Mouse (Mus musculus): Measurements from ENCODE around the gene Nf1. TPM values are rescaled to one million over a fixed set of nuclear protein-coding genes. Genes with fewer than 3 reads are reported as not detected.

Nf1 gene
- polyA plus RNA-seq, 1 experiment: 4.4 TPM

- H3K4me3 ChIP-seq (ENCODE audit: extremely low read depth, insufficient read depth, insufficient read length): no peak overlapping the region
- TF ChIP-seq CTCF (IDR thresholded peaks at IDR 0.05; ENCODE audit: extremely low read depth, insufficient read depth, insufficient read length, insufficient replicate concordance) (no peak), POLR2A (IDR thresholded peaks at IDR 0.05; ENCODE audit: low read depth, low read length) (no peak)
- no peaks in the 10 kb centered on the region for H3K4me1 ChIP-seq (ENCODE audit: control insufficient read depth, insufficient read depth, insufficient read length)
- no peak for DNase-seq (ENCODE audit: low read depth in 1 of 2, low spot score in 2 of 2)
- no peaks in the 10 kb centered on the region for H3K27me3 ChIP-seq (ENCODE audit: control insufficient read depth, insufficient read depth, low read length)
- no peak overlapping the region for H3K27ac ChIP-seq (ENCODE audit: insufficient read depth, low read length)
- H3K36me3 ChIP-seq (ENCODE audit: control insufficient read depth, insufficient read depth, low read length): no peaks in the 10 kb centered on the region
- WGBS: 94% methylated on average over 6 of the region's 6 CpGs
These were observed 241.8 kb downstream of the Nf1 start for GRCm38 (mm10) chr11:79581257-79581656.

DNA sequence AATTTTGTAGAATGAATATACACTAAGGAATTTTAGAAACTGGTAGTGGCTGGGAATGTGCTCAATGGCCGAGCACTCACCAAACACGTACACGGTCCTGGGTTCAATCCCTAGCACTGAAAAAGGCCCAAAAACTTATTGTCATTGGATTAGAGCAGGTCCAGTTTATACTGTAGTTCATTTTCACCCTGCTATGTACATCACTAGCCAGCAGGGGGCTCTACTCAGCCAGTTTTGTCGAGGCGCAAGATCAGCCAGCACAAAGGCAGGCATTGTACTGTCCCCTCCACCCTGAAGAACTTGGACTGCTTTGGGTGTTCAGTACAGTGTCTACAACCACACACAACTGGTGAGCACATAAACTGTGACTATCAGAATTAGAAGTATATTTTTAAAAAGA is 244.7 kb downstream of the Nf1 start:
- peak; percentile 18 to 53 for DNase-seq (ENCODE audit: low read depth in 1 of 2, low spot score in 2 of 2)
- Histone ChIP-seq H3K27ac (ENCODE audit: insufficient read depth, low read length) (no peak overlapping the region), H3K27me3 (ENCODE audit: control insufficient read depth, insufficient read depth, low read length) (no peaks in the 10 kb centered on the region), H3K4me3 (ENCODE audit: extremely low read depth, insufficient read depth, insufficient read length) (no peak overlapping the region), H3K4me1 (ENCODE audit: control insufficient read depth, insufficient read depth, insufficient read length) (no peaks in the 10 kb centered on the region), H3K36me3 (ENCODE audit: control insufficient read depth, insufficient read depth, low read length) (no peaks in the 10 kb centered on the region)
- WGBS: 14% methylated on average over 5 of the region's 5 CpGs
- no peak for TF ChIP-seq POLR2A (IDR thresholded peaks at IDR 0.05; ENCODE audit: low read depth, low read length)
- TF ChIP-seq CTCF (IDR thresholded peaks at IDR 0.05; ENCODE audit: extremely low read depth, insufficient read depth, insufficient read length, insufficient replicate concordance): peak; percentile 81; the same call in 1 of the 2 replicates

GRCm38 (mm10) chr11:79589317-79590075 is 250.0 kb downstream of the Nf1 start:
- WGBS: 58% methylated on average over 14 of the region's 14 CpGs
- Histone ChIP-seq H3K4me1 (ENCODE audit: control insufficient read depth, insufficient read depth, insufficient read length) (0 out of 2 replicates have a peak, but pooled peaks cover 4% of the 10 kb centered on the region), H3K4me3 (ENCODE audit: extremely low read depth, insufficient read depth, insufficient read length) (no peak overlapping the region), H3K27me3 (ENCODE audit: control insufficient read depth, insufficient read depth, low read length) (peaks cover 5% of the 10 kb centered on the region), H3K36me3 (ENCODE audit: control insufficient read depth, insufficient read depth, low read length) (no peaks in the 10 kb centered on the region), H3K27ac (ENCODE audit: insufficient read depth, low read length) (no peak overlapping the region)
- peak; percentile 13; the same call in 1 of the 2 replicates for TF ChIP-seq CTCF (IDR thresholded peaks at IDR 0.05; ENCODE audit: extremely low read depth, insufficient read depth, insufficient read length, insufficient replicate concordance)
- TF ChIP-seq POLR2A (IDR thresholded peaks at IDR 0.05; ENCODE audit: low read depth, low read length): no peak
- DNase-seq (ENCODE audit: low read depth in 1 of 2, low spot score in 2 of 2): no peak

DNA sequence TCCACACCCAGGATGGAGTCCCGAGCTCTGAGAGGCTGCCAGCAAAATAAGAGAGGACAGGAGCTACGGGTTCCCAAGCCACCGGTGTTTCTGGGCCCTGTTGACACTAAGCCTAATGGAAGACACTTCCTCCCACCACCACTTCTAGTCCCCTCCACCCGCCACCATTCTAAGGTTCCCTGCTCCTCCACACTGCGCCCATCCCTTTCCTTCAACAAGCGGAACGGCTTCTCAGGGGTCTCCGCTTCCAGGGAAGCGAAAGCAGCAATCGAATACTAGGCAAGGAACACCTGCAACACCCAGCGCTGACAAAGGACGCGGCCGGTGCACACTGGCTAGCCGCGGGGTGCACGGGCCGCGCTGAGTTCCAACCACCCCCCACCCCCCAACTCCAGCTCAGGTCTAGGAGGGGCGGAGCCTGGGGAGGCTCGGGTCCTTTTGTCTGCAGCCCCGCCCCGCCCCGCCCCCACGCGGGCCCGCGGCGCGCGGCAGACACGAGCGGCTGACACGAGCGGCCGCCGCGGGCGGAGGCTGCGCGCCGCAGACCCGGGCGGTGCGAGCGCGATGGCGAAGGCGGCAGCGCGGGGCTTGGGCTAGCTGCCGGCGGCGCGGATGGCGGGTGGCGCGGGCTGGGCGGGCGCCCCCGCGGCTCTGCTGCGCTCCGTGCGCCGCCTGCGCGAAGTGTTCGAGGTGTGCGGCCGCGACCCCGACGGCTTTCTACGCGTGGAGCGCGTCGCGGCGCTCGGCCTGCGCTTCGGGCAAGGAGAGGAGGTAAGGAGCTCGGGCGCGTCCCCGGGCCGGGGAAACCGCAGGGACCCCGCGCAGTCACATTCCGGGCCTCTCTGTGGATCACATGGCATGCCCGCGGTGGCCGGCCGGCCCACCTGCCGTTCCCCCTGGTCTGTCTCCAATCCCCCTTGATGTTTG is 251.4 kb downstream of the Nf1 start, which contains the start of gene Rab11fip4:
TSS of gene Rab11fip4 (plus strand) at position 549 of the 927 bp plus-strand sequence.
- H3K36me3 ChIP-seq (ENCODE audit: control insufficient read depth, insufficient read depth, low read length): no peaks in the 10 kb centered on the region
- H3K27me3 ChIP-seq (ENCODE audit: control insufficient read depth, insufficient read depth, low read length): peaks cover 5% of the 10 kb centered on the region
- H3K4me3 ChIP-seq (ENCODE audit: extremely low read depth, insufficient read depth, insufficient read length): peak within 1 kb of the TSS; percentile 26; the same call in 1 of the 2 replicates
- WGBS: 4% methylated on average over 98 of the region's 98 CpGs
- H3K27ac ChIP-seq (ENCODE audit: insufficient read depth, low read length): no peak within 1 kb of the TSS
- DNase-seq (ENCODE audit: low read depth in 1 of 2, low spot score in 2 of 2): no peak
- H3K4me1 ChIP-seq (ENCODE audit: control insufficient read depth, insufficient read depth, insufficient read length): 0 out of 2 replicates have a peak, but pooled peaks cover 4% of the 10 kb centered on the region
- TF ChIP-seq CTCF (IDR thresholded peaks at IDR 0.05; ENCODE audit: extremely low read depth, insufficient read depth, insufficient read length, insufficient replicate concordance): no peak
- TF ChIP-seq POLR2A (IDR thresholded peaks at IDR 0.05; ENCODE audit: low read depth, low read length): no peak

- Histone ChIP-seq H3K4me1 (ENCODE audit: control insufficient read depth, insufficient read depth, insufficient read length) (0 out of 2 replicates have a peak, but pooled peaks cover 4% of the 10 kb centered on the region), H3K27ac (ENCODE audit: insufficient read depth, low read length) (no peak overlapping the region), H3K27me3 (ENCODE audit: control insufficient read depth, insufficient read depth, low read length) (peaks cover 5% of the 10 kb centered on the region), H3K36me3 (ENCODE audit: control insufficient read depth, insufficient read depth, low read length) (no peaks in the 10 kb centered on the region), H3K4me3 (ENCODE audit: extremely low read depth, insufficient read depth, insufficient read length) (peak overlapping the region; percentile 26; the same call in 1 of the 2 replicates)
- no peak for DNase-seq (ENCODE audit: low read depth in 1 of 2, low spot score in 2 of 2)
- TF ChIP-seq CTCF (IDR thresholded peaks at IDR 0.05; ENCODE audit: extremely low read depth, insufficient read depth, insufficient read length, insufficient replicate concordance) (no peak), POLR2A (IDR thresholded peaks at IDR 0.05; ENCODE audit: low read depth, low read length) (no peak)
- WGBS: 43% methylated on average over 5 of the region's 5 CpGs
These were observed 252.1 kb downstream of the Nf1 start for GRCm38 (mm10) chr11:79591591-79591975.

DNA sequence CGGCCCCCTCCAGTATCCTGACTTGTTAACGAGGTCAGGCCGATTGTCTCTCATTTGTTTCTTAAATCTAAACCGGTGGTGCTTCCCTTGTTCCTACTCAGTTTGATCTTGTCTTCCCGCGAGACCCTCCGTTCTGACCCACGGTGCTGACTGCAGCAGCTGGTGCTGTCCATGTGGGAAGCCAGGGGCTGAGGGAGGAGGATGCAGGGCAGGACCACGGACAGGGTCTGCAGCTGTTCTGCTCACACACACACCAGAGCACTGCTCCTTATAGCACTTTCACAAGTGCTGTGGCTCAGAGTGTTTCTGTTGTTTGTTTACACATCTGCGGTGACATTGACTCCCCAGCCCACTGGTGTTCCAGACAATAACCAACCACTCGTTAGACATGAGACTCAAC is 254.0 kb downstream of the Nf1 start:
- H3K27me3 ChIP-seq (ENCODE audit: control insufficient read depth, insufficient read depth, low read length): peaks cover 5% of the 10 kb centered on the region

More for the DNA sequence above, 254.0 kb downstream of the Nf1 start:
- no peak for DNase-seq (ENCODE audit: low read depth in 1 of 2, low spot score in 2 of 2)
- TF ChIP-seq CTCF (IDR thresholded peaks at IDR 0.05; ENCODE audit: extremely low read depth, insufficient read depth, insufficient read length, insufficient replicate concordance) (no peak), POLR2A (IDR thresholded peaks at IDR 0.05; ENCODE audit: low read depth, low read length) (no peak)
- 50% methylated on average over 11 of the region's 11 CpGs for WGBS
- Histone ChIP-seq H3K4me1 (ENCODE audit: control insufficient read depth, insufficient read depth, insufficient read length) (0 out of 2 replicates have a peak, but pooled peaks cover 4% of the 10 kb centered on the region), H3K27ac (ENCODE audit: insufficient read depth, low read length) (no peak overlapping the region), H3K4me3 (ENCODE audit: extremely low read depth, insufficient read depth, insufficient read length) (no peak overlapping the region), H3K36me3 (ENCODE audit: control insufficient read depth, insufficient read depth, low read length) (no peaks in the 10 kb centered on the region)
